Mouse (Mus musculus) liver, adult 10 weeks (tissue): Measurements from ENCODE around the gene Gm4181. TPM values are rescaled to one million over a fixed set of nuclear protein-coding genes. Genes with fewer than 3 reads are reported as not detected.

Experiments
- polyA plus RNA-seq: library from polyadenylated mRNA; stranded (reverse); fragments of 350-450 nt; fragmentation: Illumina TruSeq; extraction: RNeasy Lipid Tissue Mini Kit (QIAGEN cat#74804); gene quantifications from one replicate; pipeline ENCODE4 v1.2.3, GENCODE M21; 2014; ENCODE audit warnings: low read depth, low replicate concordance

Gene Gm4181
- polyA plus RNA-seq = not detected

GRCm38 (mm10) chr14:51635566-51635965 is at the start of gene Gm4181:
Gene Gm4181, minus strand, starts transcription at chr14:51635666.

DNA sequence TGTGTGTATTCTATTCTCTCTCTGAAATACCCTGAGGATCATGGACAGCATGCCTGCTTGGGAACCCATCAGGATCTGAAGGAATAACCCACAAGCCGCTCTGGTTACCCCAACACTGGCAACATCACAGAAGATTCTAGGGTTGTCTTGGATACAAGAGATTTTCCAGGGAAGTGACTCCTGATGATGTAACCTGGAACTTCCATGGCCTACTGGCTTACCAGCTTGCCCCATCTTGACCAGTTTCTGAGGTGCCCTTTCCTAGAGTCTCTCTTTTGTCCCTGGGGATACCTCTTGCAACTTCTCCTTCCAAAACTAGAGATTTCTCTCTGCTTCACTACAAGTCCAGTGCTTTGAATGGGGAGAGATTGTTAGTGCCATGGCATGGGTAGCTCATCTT is 24.3 kb downstream of the Gm4181 start, which contains the start of gene Gm17078:
TSS of gene Gm17078 (minus strand) at position 101 of the 400 bp plus-strand sequence.

GRCm38 (mm10) chr14:51592039-51592438 is 43.4 kb downstream of the Gm4181 start, which contains the start of gene Gm17174:
Gene Gm17174, minus strand, starts transcription at chr14:51592139.

Other genes with a start within 250 kb of the Gm4181 start
- gene Vmn2r88, start 224.8 kb downstream of the Gm4181 start, polyA plus RNA-seq = not detected
- gene Vmn2r89, start 183.8 kb downstream of the Gm4181 start, polyA plus RNA-seq = not detected
- not detected for gene Gm5622, start 82.9 kb downstream of the Gm4181 start, polyA plus RNA-seq
- gene Gm17175, start 61.6 kb downstream of the Gm4181 start, polyA plus RNA-seq = not detected
- not detected for gene Gm17174, start 43.5 kb downstream of the Gm4181 start, polyA plus RNA-seq
- not detected for gene Gm17078, start 24.4 kb downstream of the Gm4181 start, polyA plus RNA-seq
- gene Gm17079, start 59.8 kb upstream of the Gm4181 start, polyA plus RNA-seq = not detected
- gene Gm5800, start 81.5 kb upstream of the Gm4181 start, polyA plus RNA-seq = not detected
- not detected for gene Ang4, start 137.9 kb upstream of the Gm4181 start, polyA plus RNA-seq
- gene AY358078, start 164.4 kb upstream of the Gm4181 start, polyA plus RNA-seq = not detected
- gene Ear6, start 218.0 kb upstream of the Gm4181 start, polyA plus RNA-seq = not detected
- 4.6 TPM for gene Mettl17, start 249.2 kb upstream of the Gm4181 start, polyA plus RNA-seq